Mouse (Mus musculus) MEL (cell line): ENCODE results near the gene Hs1bp3.

Source experiments
- BHLHE40 ChIP-seq: IDR thresholded peaks from 2 replicates; pipeline ENCODE4 v1.6.1; 2012; ENCODE audit warnings: low read depth, mild to moderate bottlenecking, inconsistent platforms, low read length, improper control_type of control experiment, borderline replicate concordance
- CHD2 ChIP-seq: IDR thresholded peaks from 2 replicates; pipeline ENCODE4 v1.6.1; 2011; ENCODE audit warnings: low read length, improper control_type of control experiment
- CTCF ChIP-seq, 3 experiments: IDR thresholded peaks in 2 of 3; conservative IDR thresholded peaks in 1 of 3; 2 replicates each; pipeline ENCODE4 v1.5.1; 2011 to 2012; ENCODE audit warnings: low read length in 3 of 3, low read depth in 2 of 3, mild to moderate bottlenecking in 2 of 3, improper control_type of control experiment in 1 of 3, inconsistent platforms in 1 of 3, mixed read lengths in 1 of 3, moderate library complexity in 1 of 3; ENCODE audit not compliant: control insufficient read depth in 1 of 3, insufficient read depth in 1 of 3, poor library complexity in 1 of 3, severe bottlenecking in 1 of 3
- E2F4 ChIP-seq: IDR thresholded peaks from 2 replicates; pipeline ENCODE4 v1.6.1; 2011; ENCODE audit warnings: low read depth, low read length, improper control_type of control experiment, borderline replicate concordance
- EP300 ChIP-seq, 2 experiments: IDR thresholded peaks; 2 replicates each; pipeline ENCODE4 v1.6.1; 2011; ENCODE audit warnings: improper control_type of control experiment in 2 of 2, low read length in 2 of 2, low read depth in 1 of 2, mild to moderate bottlenecking in 1 of 2
- HCFC1 ChIP-seq: IDR thresholded peaks from 2 replicates; pipeline ENCODE4 v1.6.1; 2012; ENCODE audit warnings: low read depth, mild to moderate bottlenecking, inconsistent platforms, low read length, improper control_type of control experiment, moderate library complexity
- KAT2A ChIP-seq: conservative IDR thresholded peaks from 2 replicates; pipeline ENCODE4 v1.6.1; 2012; ENCODE audit warnings: low read depth, low read length, improper control_type of control experiment, inconsistent platforms
- MXI1 ChIP-seq: IDR thresholded peaks from 2 replicates; pipeline ENCODE4 v1.6.1; 2011; ENCODE audit warnings: mild to moderate bottlenecking, low read depth, low read length, improper control_type of control experiment
- NELFE ChIP-seq: IDR thresholded peaks from 2 replicates; pipeline ENCODE4 v1.6.1; 2011; ENCODE audit warnings: low read depth, low read length, improper control_type of control experiment
- POLR2A ChIP-seq, 2 experiments: IDR thresholded peaks; 2 replicates each; pipeline ENCODE4 v1.6.1; 2011 to 2012; ENCODE audit warnings: low read length in 2 of 2, mild to moderate bottlenecking in 2 of 2, control low read depth in 1 of 2, improper control_type of control experiment in 1 of 2, low read depth in 1 of 2, moderate library complexity in 1 of 2; ENCODE audit not compliant: control insufficient read depth in 1 of 2, insufficient read depth in 1 of 2, poor library complexity in 1 of 2

DNA sequence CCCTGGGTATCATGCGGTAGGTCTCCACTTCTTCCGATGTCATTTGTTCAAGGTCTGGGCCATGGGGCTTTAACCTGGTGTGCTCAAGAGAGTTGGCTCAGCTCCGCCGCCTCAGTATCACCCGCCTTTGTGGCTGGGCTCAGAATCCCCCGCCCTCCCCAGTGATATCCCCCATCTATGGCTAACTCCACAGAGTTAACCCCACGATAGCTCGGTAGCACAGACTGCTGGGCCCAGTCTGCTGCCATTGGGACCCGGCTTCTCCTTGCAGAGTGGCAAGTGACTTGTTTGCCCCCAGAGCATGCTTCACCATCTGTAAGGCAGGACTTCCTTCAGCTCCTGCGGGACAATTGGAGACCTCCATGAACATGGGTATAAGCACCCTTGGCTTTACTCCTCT is 10.9 kb downstream of the Hs1bp3 start:
- TF ChIP-seq EP300 (IDR thresholded peaks at IDR 0.05; ENCODE audit: low read depth in 1 of 2, low read length in 2 of 2) (no peak), CTCF (IDR thresholded peaks at IDR 0.05 in 2 of 3, conservative IDR thresholded peaks at IDR 0.05 in 1 of 3; ENCODE audit: control insufficient read depth in 1 of 3, insufficient read depth in 1 of 3, low read depth in 2 of 3, low read length in 3 of 3, poor library complexity in 1 of 3, severe bottlenecking in 1 of 3) (no peak), BHLHE40 (no peak), KAT2A (no peak), MXI1 (no peak), NELFE (no peak), POLR2A (IDR thresholded peaks at IDR 0.05; ENCODE audit: control insufficient read depth in 1 of 2, insufficient read depth in 1 of 2, low read depth in 1 of 2, low read length in 2 of 2, poor library complexity in 1 of 2) (no peak), CHD2 (no peak), E2F4 (no peak), HCFC1 (no peak)
